Mouse (Mus musculus): ENCODE results near the gene Ddx19a. TPM values are rescaled to one million over a fixed set of nuclear protein-coding genes. Genes with fewer than 3 reads are reported as not detected.
"Not testable (repeated sequence)": the region's sequence is repeated elsewhere in the genome, so short reads cannot be mapped to it uniquely, and the experiment has no call there.

Ddx19a gene
- polyA plus RNA-seq, 1 experiment from 2014 or later = 11.3 TPM

DNA sequence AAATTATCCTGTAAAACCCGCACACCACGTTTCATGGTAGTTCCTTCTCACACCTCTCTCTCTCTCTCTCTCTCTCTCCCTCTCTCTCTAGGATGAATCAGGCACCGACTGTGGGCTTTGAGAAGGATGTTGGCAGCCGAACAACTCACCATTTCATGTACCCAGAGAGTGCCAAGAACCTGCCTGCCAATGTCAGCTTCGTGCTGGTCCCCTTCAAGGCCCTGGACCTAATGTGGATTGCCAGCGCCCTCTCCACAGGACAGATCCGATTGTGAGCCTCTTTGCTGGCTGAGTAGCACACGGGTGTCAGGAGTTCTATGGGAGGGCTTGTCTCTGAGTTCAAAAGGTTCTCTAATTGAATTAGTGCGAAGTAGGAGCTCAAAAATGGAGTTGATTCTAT lies 30.3 kb downstream of the Ddx19a start:
- DNase-seq = no peak
- no peak overlapping the region for H3K4me3 ChIP-seq (replicated peaks)
- H3K4me1 ChIP-seq (replicated peaks) = peaks cover 21% of the 10 kb centered on the region
- no peak overlapping the region for H3K27ac ChIP-seq
- H3K9ac ChIP-seq = no peak overlapping the region
- H3K27me3 ChIP-seq = no peaks in the 10 kb centered on the region
- H3K9me3 ChIP-seq (replicated peaks) = no peaks in the 10 kb centered on the region
- H3K36me3 ChIP-seq = peaks cover 94% of the 10 kb centered on the region
- H3K4me2 ChIP-seq = no peak overlapping the region
- WGBS (ENCODE audit: insufficient replicate concordance) = 80% methylated on average over 9 of the region's 9 CpGs
- ATAC-seq (ENCODE audit: low read depth) = no peak

DNA sequence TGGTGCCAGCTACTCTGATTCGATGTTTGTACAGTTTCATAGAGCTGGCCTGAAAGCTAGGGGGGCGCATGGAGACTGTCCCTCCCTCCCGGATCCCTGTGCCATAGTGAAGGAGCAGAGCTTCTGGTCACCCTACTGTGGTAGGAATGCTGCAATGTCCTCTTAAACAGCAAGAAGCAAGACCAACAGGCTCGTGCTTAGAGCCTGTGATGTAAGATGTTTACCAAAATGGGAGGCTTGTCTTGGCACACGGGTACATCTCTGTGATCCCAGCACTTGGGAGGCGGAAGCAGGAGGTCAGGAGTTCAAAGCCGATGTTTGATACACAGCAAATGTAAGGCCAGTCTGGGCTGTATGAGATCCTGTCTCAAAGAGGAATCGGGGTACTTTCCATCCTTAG lies 31.0 kb downstream of the Ddx19a start:
- Histone ChIP-seq H3K4me1 (replicated peaks) (peaks cover 21% of the 10 kb centered on the region), H3K27ac (no peak overlapping the region), H3K4me2 (no peak overlapping the region), H3K9me3 (replicated peaks) (no peaks in the 10 kb centered on the region), H3K27me3 (no peaks in the 10 kb centered on the region), H3K36me3 (peaks cover 94% of the 10 kb centered on the region), H3K4me3 (replicated peaks) (no peak overlapping the region), H3K9ac (no peak overlapping the region)
- no peak for ATAC-seq (ENCODE audit: low read depth)
- 85% methylated on average over 8 of the region's 8 CpGs for WGBS (ENCODE audit: insufficient replicate concordance)
- DNase-seq = no peak

DNA sequence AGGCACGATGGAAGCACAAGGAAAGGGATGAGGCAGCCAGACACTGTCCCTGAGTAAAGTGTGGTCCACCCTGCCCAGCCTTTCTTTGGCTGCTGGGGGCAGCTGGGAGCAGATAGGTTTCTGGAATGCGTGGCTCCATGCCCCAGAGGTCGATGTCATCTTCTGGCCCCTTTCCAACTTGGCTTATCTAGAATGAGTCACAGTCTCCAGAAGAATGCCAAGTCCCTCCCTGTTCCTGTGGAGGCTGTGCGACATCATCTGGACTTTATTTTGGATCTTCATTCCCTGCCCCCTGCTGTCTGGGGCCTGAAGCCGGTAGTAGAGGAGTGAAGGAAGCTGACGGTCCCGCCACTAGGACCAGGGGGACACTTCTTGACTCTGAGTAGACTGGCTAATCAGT lies 32.0 kb downstream of the Ddx19a start:
- Histone ChIP-seq H3K36me3 (peaks cover 89% of the 10 kb centered on the region), H3K9me3 (replicated peaks) (no peaks in the 10 kb centered on the region), H3K4me3 (replicated peaks) (no peak overlapping the region), H3K27ac (no peak overlapping the region), H3K4me1 (replicated peaks) (peaks cover 15% of the 10 kb centered on the region), H3K9ac (no peak overlapping the region), H3K27me3 (no peaks in the 10 kb centered on the region), H3K4me2 (no peak overlapping the region)
- no peak for DNase-seq
- ATAC-seq (ENCODE audit: low read depth) = no peak
- WGBS (ENCODE audit: insufficient replicate concordance) = 53% methylated on average over 7 of the region's 7 CpGs

DNA sequence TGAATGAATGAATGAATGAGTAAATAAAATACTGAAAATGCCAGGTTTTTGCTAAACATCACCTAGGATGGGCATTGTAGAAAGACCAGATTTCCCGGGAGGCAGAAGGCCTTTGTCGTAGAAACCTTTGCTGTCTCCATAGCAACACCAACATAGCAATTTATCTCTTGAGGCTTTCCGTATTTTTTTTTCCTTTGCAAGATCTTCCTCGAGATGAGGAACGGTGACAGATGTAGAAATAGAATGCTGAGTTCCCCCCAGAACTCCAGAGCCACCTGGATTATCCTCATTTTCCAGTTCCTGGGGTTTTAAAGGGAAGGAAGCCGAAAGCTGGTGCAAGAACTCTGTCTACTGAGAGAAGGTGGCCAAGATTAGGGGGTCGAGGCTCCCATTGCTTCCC lies 32.9 kb downstream of the Ddx19a start:
- peaks cover 6% of the 10 kb centered on the region for H3K4me1 ChIP-seq (replicated peaks)

DNA sequence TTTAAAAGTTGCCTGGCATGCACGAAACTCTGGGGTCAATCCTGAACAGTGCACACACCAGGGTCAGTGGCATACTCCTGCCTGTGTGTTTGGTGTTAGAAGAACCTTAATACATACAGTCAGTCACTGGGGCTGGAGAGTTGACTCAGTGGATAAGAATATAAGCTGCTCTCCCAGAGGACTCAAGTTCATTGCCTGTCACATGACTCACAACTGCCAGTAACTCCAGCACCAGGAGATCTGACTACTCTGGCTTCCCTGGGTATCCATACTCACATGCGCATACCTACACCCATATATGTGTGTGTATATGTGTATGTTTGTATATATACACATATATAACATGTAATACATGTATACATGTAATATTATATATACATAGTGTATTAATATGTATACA lies 34.5 kb downstream of the Ddx19a start:
- Histone ChIP-seq H3K9me3 (replicated peaks) (no peaks in the 10 kb centered on the region), H3K36me3 (peaks cover 90% of the 10 kb centered on the region), H3K4me3 (replicated peaks) (no peak overlapping the region), H3K4me1 (replicated peaks) (peaks cover 1% of the 10 kb centered on the region), H3K4me2 (no peak overlapping the region), H3K9ac (no peak overlapping the region), H3K27ac (no peak overlapping the region), H3K27me3 (no peaks in the 10 kb centered on the region)
- ATAC-seq (ENCODE audit: low read depth) (no peak), DNase-seq (no peak)
- 79% methylated on average over 2 of the region's 2 CpGs for WGBS (ENCODE audit: insufficient replicate concordance)

More for the DNA sequence above, 32.9 kb downstream of the Ddx19a start:
- Histone ChIP-seq H3K36me3 (peaks cover 89% of the 10 kb centered on the region), H3K4me3 (replicated peaks) (no peak overlapping the region), H3K27me3 (no peaks in the 10 kb centered on the region), H3K27ac (no peak overlapping the region), H3K4me2 (no peak overlapping the region), H3K9ac (no peak overlapping the region), H3K9me3 (replicated peaks) (no peaks in the 10 kb centered on the region)
- 78% methylated on average over 7 of the region's 7 CpGs for WGBS (ENCODE audit: insufficient replicate concordance)
- DNase-seq = no peak
- no peak for ATAC-seq (ENCODE audit: low read depth)

DNA sequence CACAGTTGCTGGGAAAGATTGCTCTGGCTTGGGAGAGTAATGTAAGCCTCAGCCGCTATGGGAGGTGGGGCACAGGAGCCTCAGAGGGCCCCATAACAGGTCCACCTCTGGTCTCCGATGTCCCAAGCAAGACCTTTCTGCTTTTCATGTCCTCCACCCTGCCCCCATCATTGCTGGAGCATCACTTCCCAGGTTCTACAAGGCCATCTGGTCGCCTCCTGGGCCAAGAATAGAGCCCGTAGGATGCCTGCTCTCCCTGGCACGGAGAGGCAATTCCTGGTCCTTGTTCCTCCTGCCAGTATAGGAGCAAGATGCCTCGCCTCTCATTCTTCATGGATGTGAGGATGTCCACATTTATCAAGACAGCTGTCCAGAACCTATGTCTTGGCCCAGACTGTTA lies 37.7 kb downstream of the Ddx19a start:
- Histone ChIP-seq H3K4me3 (replicated peaks) (no peak overlapping the region), H3K4me1 (replicated peaks) (peaks cover 9% of the 10 kb centered on the region; the same call in 1 of the 2 replicates), H3K4me2 (no peak overlapping the region), H3K9me3 (replicated peaks) (no peaks in the 10 kb centered on the region), H3K27ac (no peak overlapping the region), H3K9ac (no peak overlapping the region), H3K27me3 (no peaks in the 10 kb centered on the region), H3K36me3 (peaks cover 84% of the 10 kb centered on the region)
- DNase-seq (no peak), ATAC-seq (ENCODE audit: low read depth) (no peak)
- WGBS (ENCODE audit: insufficient replicate concordance) = 85% methylated on average over 6 of the region's 6 CpGs

DNA sequence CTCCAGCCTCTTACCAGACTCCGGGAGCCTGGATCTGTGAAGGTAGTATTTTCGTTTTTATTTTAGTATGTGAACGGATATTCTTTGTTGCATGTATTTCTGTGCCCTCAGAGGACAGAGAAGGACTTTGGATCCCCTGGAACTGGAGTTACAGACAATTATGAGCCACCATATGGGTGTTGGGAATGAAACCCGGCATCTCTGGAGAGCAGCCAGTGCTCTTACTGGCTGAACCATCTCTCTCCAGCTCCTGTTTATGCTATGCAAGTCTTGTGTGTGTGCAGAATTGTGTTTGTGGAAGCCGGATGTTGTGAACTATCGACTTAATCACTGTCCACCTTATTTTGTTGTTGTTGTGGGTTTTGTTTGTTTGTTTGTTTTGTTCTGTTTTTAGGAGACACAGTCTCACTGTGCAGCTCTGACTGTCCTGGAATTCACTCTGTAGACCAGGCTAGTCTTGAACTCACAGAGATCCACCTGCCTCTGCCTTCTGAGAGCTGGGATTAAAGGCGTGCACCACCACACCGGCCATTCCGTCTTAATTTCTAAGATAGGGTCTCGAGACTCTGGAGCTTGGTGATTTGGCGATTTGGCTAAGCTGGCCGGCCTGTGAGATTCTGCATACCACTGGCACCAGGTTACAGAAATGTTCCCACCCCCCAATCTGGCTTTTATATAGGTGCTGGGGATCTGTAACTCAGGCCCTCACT lies 38.4 kb downstream of the Ddx19a start:
- Histone ChIP-seq H3K27me3 (no peaks in the 10 kb centered on the region), H3K9me3 (replicated peaks) (no peaks in the 10 kb centered on the region), H3K36me3 (peaks cover 85% of the 10 kb centered on the region), H3K4me1 (replicated peaks) (peaks cover 12% of the 10 kb centered on the region; the same call in 1 of the 2 replicates), H3K27ac (no peak overlapping the region), H3K9ac (no peak overlapping the region), H3K4me3 (replicated peaks) (no peak overlapping the region), H3K4me2 (no peak overlapping the region)
- ATAC-seq (ENCODE audit: low read depth) (no peak), DNase-seq (no peak)
- 89% methylated on average over 12 of the region's 12 CpGs for whole genome bisulfite sequencing (ENCODE audit: insufficient replicate concordance)

DNA sequence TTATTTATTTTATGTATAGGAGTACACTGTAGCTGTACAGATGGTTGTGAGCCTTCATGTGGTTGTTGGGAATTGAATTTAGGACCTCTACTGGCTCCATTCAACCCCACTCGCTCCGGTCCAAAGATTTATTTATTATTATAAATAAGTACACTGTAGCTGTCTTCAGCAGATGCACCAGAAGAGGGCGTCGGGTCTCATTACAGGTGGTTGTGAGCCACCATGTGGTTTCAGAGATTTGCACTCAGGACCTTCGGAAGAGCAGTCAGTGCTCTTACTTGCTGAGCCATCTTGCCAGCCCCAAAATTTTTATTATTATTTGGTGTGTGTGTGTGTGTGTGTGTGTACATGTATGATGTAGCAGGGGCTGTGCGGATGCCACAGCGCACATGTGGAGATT lies 39.0 kb downstream of the Ddx19a start:
- H3K27ac ChIP-seq; H3K9me3 ChIP-seq (replicated peaks); H3K4me3 ChIP-seq (replicated peaks); H3K4me2 ChIP-seq; DNase-seq; H3K27me3 ChIP-seq; ATAC-seq (ENCODE audit: low read depth); H3K9ac ChIP-seq: not testable (repeated sequence)
- WGBS (ENCODE audit: insufficient replicate concordance) = 90% methylated on average over 7 of the region's 7 CpGs
- H3K36me3 ChIP-seq = peaks cover 85% of the 10 kb centered on the region
- H3K4me1 ChIP-seq (replicated peaks) = peaks cover 12% of the 10 kb centered on the region; the same call in 1 of the 2 replicates

DNA sequence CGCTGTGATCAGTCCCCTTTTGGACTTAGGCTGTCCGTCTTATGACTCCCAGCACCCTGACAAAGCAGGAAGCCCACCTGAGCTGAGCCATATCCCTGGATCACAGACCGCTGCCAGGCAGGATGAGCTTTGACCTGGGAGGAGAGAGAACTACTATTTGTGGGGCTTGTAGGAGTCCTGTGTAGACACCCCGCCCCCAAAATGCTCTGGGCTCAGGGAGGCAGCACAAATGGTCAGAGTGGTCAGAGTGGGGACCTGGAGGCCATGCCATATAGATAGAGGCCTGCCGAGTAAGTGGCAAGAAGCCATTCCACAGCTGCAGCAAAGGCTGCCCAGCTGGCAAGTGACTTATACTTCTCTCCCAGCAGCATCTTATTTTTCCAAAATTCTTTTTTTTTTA lies 39.5 kb downstream of the Ddx19a start:
- no peaks in the 10 kb centered on the region for H3K27me3 ChIP-seq
- no peaks in the 10 kb centered on the region for H3K9me3 ChIP-seq (replicated peaks)
- WGBS (ENCODE audit: insufficient replicate concordance) = 86% methylated on average over 5 of the region's 5 CpGs
- no peak overlapping the region for H3K27ac ChIP-seq
- no peak overlapping the region for H3K4me2 ChIP-seq
- ATAC-seq (ENCODE audit: low read depth) (no peak), DNase-seq (no peak)
- H3K4me3 ChIP-seq (replicated peaks) = no peak overlapping the region
- H3K4me1 ChIP-seq (replicated peaks) = peaks cover 12% of the 10 kb centered on the region; the same call in 1 of the 2 replicates
- no peak overlapping the region for H3K9ac ChIP-seq
- H3K36me3 ChIP-seq = peaks cover 83% of the 10 kb centered on the region

DNA sequence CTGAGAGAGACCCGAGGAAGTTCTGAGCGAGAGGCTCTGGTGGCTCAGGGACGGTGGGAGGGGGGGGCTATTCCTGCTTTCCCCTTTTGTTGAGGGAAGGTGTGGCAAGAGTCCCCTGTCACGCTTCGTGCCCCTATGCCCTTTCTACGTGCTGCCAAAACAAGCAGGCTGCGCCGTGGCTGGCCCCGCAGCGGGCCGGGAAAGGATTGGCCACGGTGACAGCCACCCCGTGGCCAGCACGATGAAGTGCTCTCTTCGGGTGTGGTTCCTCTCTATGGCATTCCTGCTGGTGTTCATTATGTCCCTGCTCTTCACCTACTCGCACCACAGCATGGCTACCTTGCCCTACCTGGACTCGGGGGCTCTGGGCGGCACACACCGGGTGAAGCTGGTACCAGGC lies 40.1 kb downstream of the Ddx19a start:
- no peak overlapping the region for H3K4me3 ChIP-seq (replicated peaks)
- no peaks in the 10 kb centered on the region for H3K9me3 ChIP-seq (replicated peaks)
- H3K27ac ChIP-seq = no peak overlapping the region
- peaks cover 83% of the 10 kb centered on the region for H3K36me3 ChIP-seq
- no peak overlapping the region for H3K4me2 ChIP-seq
- DNase-seq (no peak), ATAC-seq (ENCODE audit: low read depth) (no peak)
- no peaks in the 10 kb centered on the region for H3K27me3 ChIP-seq
- peaks cover 12% of the 10 kb centered on the region; the same call in 1 of the 2 replicates for H3K4me1 ChIP-seq (replicated peaks)
- WGBS (ENCODE audit: insufficient replicate concordance) = 91% methylated on average over 19 of the region's 19 CpGs
- no peak overlapping the region for H3K9ac ChIP-seq

DNA sequence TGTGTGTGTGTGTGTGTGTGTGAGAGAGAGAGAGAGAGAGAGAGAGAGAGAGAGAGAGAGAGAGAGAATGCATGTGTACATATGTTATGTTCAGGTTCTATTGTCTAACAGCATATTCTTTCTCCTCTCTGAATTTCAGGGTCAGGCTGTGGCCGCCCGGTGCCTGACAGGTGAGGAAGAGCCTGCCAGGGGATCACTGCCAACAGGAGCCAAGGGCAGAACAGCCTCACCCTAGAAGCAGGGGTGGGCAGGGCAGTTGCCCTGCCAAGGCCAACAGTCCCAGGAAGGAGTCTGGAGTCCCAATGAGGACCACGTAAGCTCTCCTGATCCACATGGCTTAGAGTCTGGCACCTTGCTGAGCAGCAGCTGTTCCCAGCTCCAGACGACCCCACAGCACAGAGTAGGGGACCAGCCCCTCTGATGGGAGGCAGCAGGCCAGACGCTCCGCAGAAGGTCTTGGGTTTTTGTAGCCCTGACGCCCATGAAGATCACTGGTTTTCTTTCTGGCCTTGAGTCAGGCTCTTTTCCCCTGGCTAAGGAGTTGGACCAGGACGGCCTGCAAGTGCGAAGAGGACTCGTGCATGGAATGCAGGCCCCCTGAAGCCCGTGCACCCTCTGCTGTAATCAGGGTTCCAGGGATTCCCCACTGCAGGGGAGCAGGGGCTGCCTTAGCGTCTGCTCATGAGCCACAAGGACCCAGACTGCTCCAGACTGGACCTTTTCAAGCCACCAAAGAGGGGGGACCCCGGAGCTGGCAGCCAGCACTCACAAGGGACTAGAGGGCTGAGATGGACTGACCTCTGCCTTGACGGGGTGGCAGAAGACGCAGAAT lies 40.8 kb downstream of the Ddx19a start:
- Histone ChIP-seq H3K9me3 (replicated peaks) (no peaks in the 10 kb centered on the region), H3K4me2 (no peak overlapping the region), H3K9ac (no peak overlapping the region), H3K36me3 (peaks cover 81% of the 10 kb centered on the region), H3K27ac (no peak overlapping the region), H3K27me3 (no peaks in the 10 kb centered on the region), H3K4me1 (replicated peaks) (peaks cover 12% of the 10 kb centered on the region; the same call in 1 of the 2 replicates), H3K4me3 (replicated peaks) (no peak overlapping the region)
- WGBS (ENCODE audit: insufficient replicate concordance) = 89% methylated on average over 15 of the region's 15 CpGs
- ATAC-seq (ENCODE audit: low read depth) (no peak), DNase-seq (no peak)
